Mouse (Mus musculus) lung, postnatal 0 days (tissue): Measurements from ENCODE around the gene Pitpnc1.

Source experiments
- CTCF ChIP-seq: IDR thresholded peaks from 2 replicates; pipeline ENCODE4 v1.5.1; 2016; ENCODE audit warnings: antibody characterized with exemption, mild to moderate bottlenecking
- EP300 ChIP-seq: IDR thresholded peaks from 2 replicates; pipeline ENCODE4 v1.6.1; 2016; ENCODE audit warnings: antibody characterized with exemption, mild to moderate bottlenecking, control low read depth

- no peak for TF ChIP-seq EP300
- no peak for TF ChIP-seq CTCF
Measured at GRCm38 (mm10) chr11:107390540-107390939, 80.0 kb downstream of the Pitpnc1 start.
